Mouse (Mus musculus) spleen, adult 2 months (tissue): ENCODE data around the gene Pepd.

Source experiments
- CTCF ChIP-seq: fragments of 200-500 bp; IDR thresholded peaks from 2 replicates; pipeline ENCODE4 v1.5.1; 2011; ENCODE audit warnings: mild to moderate bottlenecking, inconsistent platforms; ENCODE audit not compliant: insufficient read depth, insufficient read length, insufficient replicate concordance; ENCODE audit errors: extremely low read depth
- POLR2A ChIP-seq: fragments of 200-500 bp; IDR thresholded peaks from 2 replicates; pipeline ENCODE4 v1.6.1; 2011; ENCODE audit warnings: low read depth, low read length, inconsistent platforms

GRCm38 (mm10) chr7:34992766-34993165 is 80.6 kb downstream of the Pepd start:
- TF ChIP-seq CTCF (no peak), POLR2A (no peak)
